Mouse (Mus musculus): ENCODE results near the gene Homer1. TPM values are rescaled to one million over a fixed set of nuclear protein-coding genes. Genes with fewer than 3 reads are reported as not detected.

The Homer1 gene
- total RNA-seq, 4 experiments from 2014 or later, result 117 to 181 (median 146) TPM

- DNase-seq (ENCODE audit: low spot score in 2 of 2), result no peak
Measured at GRCm38 (mm10) chr13:93340555-93341278, 41.3 kb downstream of the Homer1 start.

GRCm38 (mm10) chr13:93342641-93343040 lies 43.2 kb downstream of the Homer1 start:
- no peak for DNase-seq (ENCODE audit: low spot score in 2 of 2)

- no peak for DNase-seq (ENCODE audit: low spot score in 2 of 2)
Measured at GRCm38 (mm10) chr13:93344395-93344794, 45.0 kb downstream of the Homer1 start.

GRCm38 (mm10) chr13:93345854-93346253 lies 46.4 kb downstream of the Homer1 start:
- no peak for DNase-seq (ENCODE audit: low spot score in 2 of 2)

GRCm38 (mm10) chr13:93352030-93352429 lies 52.6 kb downstream of the Homer1 start:
- DNase-seq (ENCODE audit: low spot score in 2 of 2), result no peak

GRCm38 (mm10) chr13:93354420-93355278 lies 55.2 kb downstream of the Homer1 start:
- DNase-seq (ENCODE audit: low spot score in 2 of 2), result no peak

GRCm38 (mm10) chr13:93355279-93355587 lies 55.8 kb downstream of the Homer1 start:
- no peak for DNase-seq (ENCODE audit: low spot score in 2 of 2)

- no peak for DNase-seq (ENCODE audit: low spot score in 2 of 2)
Measured at GRCm38 (mm10) chr13:93358522-93358921, 59.1 kb downstream of the Homer1 start.

GRCm38 (mm10) chr13:93367555-93367954 lies 68.1 kb downstream of the Homer1 start:
- no peak for DNase-seq (ENCODE audit: low spot score in 2 of 2)

GRCm38 (mm10) chr13:93368812-93369584 lies 69.6 kb downstream of the Homer1 start:
- DNase-seq (ENCODE audit: low spot score in 2 of 2), result no peak

GRCm38 (mm10) chr13:93374457-93374856 lies 75.0 kb downstream of the Homer1 start:
- DNase-seq (ENCODE audit: low spot score in 2 of 2), result no peak

GRCm38 (mm10) chr13:93378493-93378892 lies 79.1 kb downstream of the Homer1 start:
- no peak for DNase-seq (ENCODE audit: low spot score in 2 of 2)

GRCm38 (mm10) chr13:93380399-93381063 lies 81.1 kb downstream of the Homer1 start:
- no peak for DNase-seq (ENCODE audit: low spot score in 2 of 2)

GRCm38 (mm10) chr13:93381301-93381700 lies 81.9 kb downstream of the Homer1 start:
- DNase-seq (ENCODE audit: low spot score in 2 of 2), result no peak

GRCm38 (mm10) chr13:93383092-93383491 lies 83.7 kb downstream of the Homer1 start:
- DNase-seq (ENCODE audit: low spot score in 2 of 2), result no peak

- DNase-seq (ENCODE audit: low spot score in 2 of 2), result no peak
Measured at GRCm38 (mm10) chr13:93383620-93384019, 84.2 kb downstream of the Homer1 start.

- no peak for DNase-seq (ENCODE audit: low spot score in 2 of 2)
Measured at GRCm38 (mm10) chr13:93384481-93384880, 85.0 kb downstream of the Homer1 start.

- no peak for DNase-seq (ENCODE audit: low spot score in 2 of 2)
Measured at GRCm38 (mm10) chr13:93385147-93385546, 85.7 kb downstream of the Homer1 start.

GRCm38 (mm10) chr13:93387440-93387839 lies 88.0 kb downstream of the Homer1 start:
- no peak for DNase-seq (ENCODE audit: low spot score in 2 of 2)

- DNase-seq (ENCODE audit: low spot score in 2 of 2), result no peak
Measured at GRCm38 (mm10) chr13:93388594-93389241, 89.3 kb downstream of the Homer1 start.

- DNase-seq (ENCODE audit: low spot score in 2 of 2), result no peak
Measured at GRCm38 (mm10) chr13:93389242-93389625, 89.8 kb downstream of the Homer1 start.

All from layer of hippocampus, adult 8-10 months (tissue).